Mouse (Mus musculus) retina, embryonic 14.5 days (tissue): ENCODE data around the gene Creb1.
"Not testable (repeated sequence)": the region's sequence is repeated elsewhere in the genome, so short reads cannot be mapped to it uniquely, and the experiment has no call there.

Experiments
- DNase-seq: peaks from one replicate; pipeline ENCODE4 v3.0.0-alpha.2; 2015; ENCODE audit warnings: low spot score

Gene Creb1

GRCm38 (mm10) chr1:64618226-64618625, 85.8 kb downstream of the Creb1 start:
- DNase-seq: no peak

- no peak for DNase-seq
Observed at GRCm38 (mm10) chr1:64621116-64621515, 88.7 kb downstream of the Creb1 start.

- DNase-seq: no peak
Observed at GRCm38 (mm10) chr1:64623558-64624435, 91.4 kb downstream of the Creb1 start.

- no peak for DNase-seq
Observed at GRCm38 (mm10) chr1:64625214-64625613, 92.8 kb downstream of the Creb1 start.

- no peak for DNase-seq
Observed at GRCm38 (mm10) chr1:64631526-64631925, 99.1 kb downstream of the Creb1 start.

- no peak for DNase-seq
Observed at GRCm38 (mm10) chr1:64633237-64633636, 100.8 kb downstream of the Creb1 start.

GRCm38 (mm10) chr1:64635624-64636023, 103.2 kb downstream of the Creb1 start:
- no peak for DNase-seq

- DNase-seq: no peak
Observed at GRCm38 (mm10) chr1:64639279-64639678, 106.8 kb downstream of the Creb1 start.

GRCm38 (mm10) chr1:64641069-64641468, 108.6 kb downstream of the Creb1 start:
- no peak for DNase-seq

- DNase-seq: not testable (repeated sequence)
Observed at GRCm38 (mm10) chr1:64642541-64642940, 110.1 kb downstream of the Creb1 start.

GRCm38 (mm10) chr1:64644513-64644912, 112.1 kb downstream of the Creb1 start:
- no peak for DNase-seq

- DNase-seq: no peak
Observed at GRCm38 (mm10) chr1:64649362-64650124, 117.1 kb downstream of the Creb1 start.

GRCm38 (mm10) chr1:64653701-64654100, 121.3 kb downstream of the Creb1 start:
- DNase-seq: no peak
